Mouse (Mus musculus): ENCODE results near the gene Gm11492. TPM values are rescaled to one million over a fixed set of nuclear protein-coding genes. Genes with fewer than 3 reads are reported as not detected.

Gm11492 gene
- polyA plus RNA-seq, 1 experiment = not detected

- H3K4me1 ChIP-seq (ENCODE audit: control insufficient read depth, insufficient read depth, insufficient read length, low read length) = peaks cover 24% of the 10 kb centered on the region
- H3K27ac ChIP-seq (replicated peaks; ENCODE audit: low read depth, low read length) = no peak overlapping the region
- no peak overlapping the region for H3K4me3 ChIP-seq (ENCODE audit: insufficient read depth, low read depth, low read length)
Observed at GRCm38 (mm10) chr11:87587211-87587874, 20.9 kb downstream of the Gm11492 start.

GRCm38 (mm10) chr11:87589605-87590004 lies 23.2 kb downstream of the Gm11492 start:
- Histone ChIP-seq H3K27ac (replicated peaks; ENCODE audit: low read depth, low read length) (0 out of 2 replicates have a peak overlapping the region, but pooled peaks have one; percentile 0), H3K4me3 (ENCODE audit: insufficient read depth, low read depth, low read length) (peak overlapping the region; percentile 20)

GRCm38 (mm10) chr11:87590841-87591525 lies 24.5 kb downstream of the Gm11492 start:
- Histone ChIP-seq H3K27ac (replicated peaks; ENCODE audit: low read depth, low read length) (peak overlapping the region; percentile 92), H3K4me3 (ENCODE audit: insufficient read depth, low read depth, low read length) (peak overlapping the region; percentile 87), H3K4me1 (ENCODE audit: control insufficient read depth, insufficient read depth, insufficient read length, low read length) (peaks cover 16% of the 10 kb centered on the region)

More at GRCm38 (mm10) chr11:87589605-87590004, 23.2 kb downstream of the Gm11492 start:
- H3K4me1 ChIP-seq (ENCODE audit: control insufficient read depth, insufficient read depth, insufficient read length, low read length) = peaks cover 20% of the 10 kb centered on the region

DNA sequence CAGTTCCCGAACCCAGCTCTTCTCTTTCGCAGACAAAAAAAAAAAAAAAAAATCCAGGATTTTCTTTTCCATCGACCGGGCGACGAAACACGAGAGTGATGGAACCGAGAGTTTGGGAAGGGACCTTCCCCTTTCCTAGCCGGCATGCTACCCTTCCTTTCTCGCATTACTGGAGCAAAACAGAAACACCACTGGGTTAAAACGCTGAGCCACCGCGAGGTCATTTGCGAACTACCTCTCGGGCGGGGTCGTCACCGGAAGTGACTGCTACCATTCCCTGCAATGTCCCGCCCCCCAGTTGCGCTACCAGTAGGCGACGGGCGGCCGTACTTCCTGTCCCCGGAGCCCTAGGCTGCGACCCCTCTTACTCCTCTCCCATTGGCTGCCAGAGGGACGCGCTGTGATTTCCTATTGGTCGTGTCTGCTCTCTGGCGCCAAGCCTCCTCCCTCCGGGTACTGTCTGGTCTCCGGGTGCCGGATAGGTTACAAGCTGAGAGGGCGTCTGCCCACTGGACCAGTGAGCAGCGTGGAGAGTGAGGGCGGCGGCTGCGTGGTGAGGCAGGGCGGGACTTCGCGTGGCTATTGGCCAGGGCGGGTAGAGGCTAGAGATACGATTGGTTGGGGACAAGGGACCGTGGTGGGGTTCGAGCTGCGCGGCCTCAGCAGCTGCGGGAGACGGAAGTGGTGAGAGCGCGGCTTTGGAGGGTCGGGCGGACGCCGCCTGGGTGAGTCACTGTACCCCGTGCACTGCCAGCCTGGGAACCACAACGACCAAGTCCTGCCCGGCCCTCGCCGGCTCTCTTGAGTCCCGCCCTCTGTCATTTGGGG lies 25.3 kb downstream of the Gm11492 start, which contains the start of gene Mtmr4:
Mtmr4 (plus strand) TSS at position 637 of the 828 bp plus-strand sequence.
- peaks cover 18% of the 10 kb centered on the region for H3K4me1 ChIP-seq (ENCODE audit: control insufficient read depth, insufficient read depth, insufficient read length, low read length)
- peak within 1 kb of the TSS; percentile 87 for H3K4me3 ChIP-seq (ENCODE audit: insufficient read depth, low read depth, low read length)

GRCm38 (mm10) chr11:87592354-87592695 lies 25.9 kb downstream of the Gm11492 start:
- H3K4me1 ChIP-seq (ENCODE audit: control insufficient read depth, insufficient read depth, insufficient read length, low read length) = peaks cover 18% of the 10 kb centered on the region
- peak overlapping the region; percentile 71 for H3K27ac ChIP-seq (replicated peaks; ENCODE audit: low read depth, low read length)
- peak overlapping the region; percentile 78 for H3K4me3 ChIP-seq (ENCODE audit: insufficient read depth, low read depth, low read length)

More for the DNA sequence above, 25.3 kb downstream of the Gm11492 start, which contains the start of gene Mtmr4:
- H3K27ac ChIP-seq (replicated peaks; ENCODE audit: low read depth, low read length) = peak within 1 kb of the TSS; percentile 92

DNA sequence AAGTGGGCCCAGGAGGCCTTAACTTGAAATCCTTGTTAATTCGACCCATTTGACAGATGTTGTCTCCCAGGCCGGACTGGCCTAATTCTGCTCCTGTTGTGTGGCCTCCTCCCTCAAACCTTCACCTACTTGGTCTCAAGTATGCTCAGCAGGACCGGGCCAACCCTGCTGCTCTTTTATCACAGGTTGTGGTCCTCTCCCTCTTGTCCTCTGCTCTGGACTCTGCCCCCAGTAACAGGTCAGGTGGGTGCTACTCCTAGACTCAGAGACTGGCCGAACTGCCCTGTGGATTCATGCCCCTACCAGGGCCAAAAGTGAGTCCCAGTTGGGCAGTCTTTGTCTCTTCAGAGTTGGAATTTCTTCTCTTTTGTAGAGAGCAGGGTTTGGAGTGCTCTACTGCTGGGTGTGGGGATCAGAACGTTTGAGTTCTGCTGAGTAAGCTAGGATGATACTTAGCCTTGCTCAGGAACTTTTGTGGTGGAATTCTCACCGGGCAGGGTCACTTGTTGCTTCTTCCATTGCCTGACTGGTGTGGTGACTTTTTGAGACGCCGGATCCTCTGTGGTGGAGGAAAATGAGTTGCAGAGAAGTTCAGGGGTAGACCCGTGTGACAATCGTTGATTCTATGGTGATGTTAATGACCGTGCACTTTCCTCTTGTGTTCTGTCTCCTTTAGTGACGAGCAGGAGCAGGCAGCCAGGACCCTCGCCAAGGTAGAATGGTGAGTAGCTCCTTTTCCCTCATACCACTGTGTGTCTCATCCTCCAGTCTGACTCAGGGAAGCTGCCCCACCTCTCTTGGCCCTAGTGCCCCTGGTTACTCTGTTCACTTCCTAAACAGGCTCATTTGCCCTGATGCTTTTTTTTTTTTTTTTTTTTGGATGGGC lies 26.5 kb downstream of the Gm11492 start:
- H3K4me1 ChIP-seq (ENCODE audit: control insufficient read depth, insufficient read depth, insufficient read length, low read length) = peaks cover 18% of the 10 kb centered on the region
- H3K27ac ChIP-seq (replicated peaks; ENCODE audit: low read depth, low read length) = peak overlapping the region; percentile 71
- H3K4me3 ChIP-seq (ENCODE audit: insufficient read depth, low read depth, low read length) = peak overlapping the region; percentile 78

DNA sequence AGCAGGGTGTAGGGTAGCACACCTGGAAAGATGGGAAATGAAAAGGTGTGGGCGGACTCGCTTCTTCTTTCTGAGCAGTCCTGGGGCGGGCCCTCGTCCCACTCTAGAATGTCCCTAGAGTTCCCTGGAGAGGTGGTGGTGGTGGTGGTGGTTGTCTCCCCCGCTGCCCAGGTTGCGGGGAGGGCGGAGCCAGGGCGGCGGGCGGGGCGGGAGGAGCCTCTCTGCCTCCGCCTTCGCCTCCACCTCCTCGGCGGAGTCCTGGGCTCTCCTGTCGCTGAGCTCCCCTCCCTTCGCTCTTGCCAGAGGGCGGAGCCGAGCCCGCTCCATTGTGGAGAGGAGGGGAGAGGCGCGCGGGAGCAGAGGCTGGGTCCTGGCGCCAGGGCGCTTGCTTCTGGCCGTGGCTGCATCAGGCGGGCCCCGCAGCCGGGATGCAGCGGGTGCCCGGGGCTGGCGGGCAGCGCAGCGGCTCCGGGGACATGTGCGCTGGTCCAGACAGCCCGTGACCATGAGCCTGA lies 28.9 kb downstream of the Gm11492 start:
- no peak overlapping the region; the same call in 1 of the 2 replicates for H3K27ac ChIP-seq (replicated peaks; ENCODE audit: low read depth, low read length)
- H3K4me1 ChIP-seq (ENCODE audit: control insufficient read depth, insufficient read depth, insufficient read length, low read length) = peaks cover 12% of the 10 kb centered on the region
- peak overlapping the region; percentile 57 for H3K4me3 ChIP-seq (ENCODE audit: insufficient read depth, low read depth, low read length)

DNA sequence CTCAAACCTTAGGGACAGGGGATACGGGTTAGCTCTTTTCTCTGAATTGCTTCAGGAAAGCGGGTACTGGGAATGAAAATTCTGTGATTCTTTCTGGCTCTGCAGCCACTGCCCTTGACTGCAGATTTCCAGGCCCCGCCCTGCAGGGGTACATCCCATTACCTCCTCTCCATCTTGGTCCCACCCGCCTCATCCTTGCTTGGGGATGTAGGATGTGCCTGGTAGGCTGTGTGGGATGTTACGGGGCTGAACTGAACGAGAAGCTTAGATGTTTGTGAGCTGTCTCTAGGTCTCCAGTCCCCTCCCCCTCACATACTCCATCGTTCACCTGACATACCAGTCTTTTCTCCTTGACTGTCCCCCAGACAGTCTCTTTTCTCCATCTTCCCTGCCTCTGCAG lies 29.5 kb downstream of the Gm11492 start:
- Histone ChIP-seq H3K27ac (replicated peaks; ENCODE audit: low read depth, low read length) (no peak overlapping the region), H3K4me1 (ENCODE audit: control insufficient read depth, insufficient read depth, insufficient read length, low read length) (peaks cover 12% of the 10 kb centered on the region), H3K4me3 (ENCODE audit: insufficient read depth, low read depth, low read length) (peak overlapping the region; percentile 57)

- H3K27ac ChIP-seq (replicated peaks; ENCODE audit: low read depth, low read length) = no peak overlapping the region
- no peak overlapping the region for H3K4me3 ChIP-seq (ENCODE audit: insufficient read depth, low read depth, low read length)
- H3K4me1 ChIP-seq (ENCODE audit: control insufficient read depth, insufficient read depth, insufficient read length, low read length) = peaks cover 12% of the 10 kb centered on the region
Observed at GRCm38 (mm10) chr11:87596492-87596891, 30.0 kb downstream of the Gm11492 start.

- H3K27ac ChIP-seq (replicated peaks; ENCODE audit: low read depth, low read length) = no peak overlapping the region
- no peak overlapping the region for H3K4me3 ChIP-seq (ENCODE audit: insufficient read depth, low read depth, low read length)
- peaks cover 12% of the 10 kb centered on the region for H3K4me1 ChIP-seq (ENCODE audit: control insufficient read depth, insufficient read depth, insufficient read length, low read length)
Observed at GRCm38 (mm10) chr11:87597061-87597460, 30.6 kb downstream of the Gm11492 start.

DNA sequence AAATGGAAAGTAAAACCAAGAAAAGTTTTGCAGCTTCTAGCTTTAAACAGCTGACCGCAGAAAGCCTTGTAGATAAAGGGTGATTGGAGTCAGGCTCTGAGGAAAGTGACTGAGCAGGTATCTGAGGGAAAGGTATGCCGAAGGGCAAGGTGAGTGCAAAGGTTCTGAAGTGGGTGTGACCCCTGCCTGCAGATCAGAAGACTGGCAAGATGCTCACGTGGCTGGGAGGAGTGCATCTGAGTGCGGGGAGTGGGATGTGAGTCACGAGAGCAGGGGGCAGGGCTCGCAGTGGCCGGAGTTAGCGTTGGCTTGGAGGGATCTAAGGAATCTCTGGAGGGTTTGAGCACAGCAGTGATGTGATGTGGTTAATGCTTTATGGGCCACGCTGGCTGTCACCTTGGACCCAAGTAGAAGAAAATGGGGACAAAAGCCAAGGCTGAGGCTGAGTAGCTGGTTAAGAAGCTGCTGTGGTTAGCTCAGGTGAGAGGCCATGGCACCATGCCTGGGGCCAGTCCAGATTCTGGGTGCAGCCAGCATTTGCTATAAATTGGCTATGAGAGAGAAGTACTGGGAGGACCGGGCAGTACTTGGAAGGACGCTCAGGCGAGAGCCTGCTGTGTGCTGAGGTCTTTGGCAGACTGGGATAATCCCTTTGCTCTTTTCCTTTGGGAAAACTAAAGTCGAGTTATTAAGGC lies 33.1 kb downstream of the Gm11492 start:
- no peak overlapping the region for H3K4me3 ChIP-seq (ENCODE audit: insufficient read depth, low read depth, low read length)
- no peak overlapping the region for H3K27ac ChIP-seq (replicated peaks; ENCODE audit: low read depth, low read length)
- H3K4me1 ChIP-seq (ENCODE audit: control insufficient read depth, insufficient read depth, insufficient read length, low read length) = peaks cover 3% of the 10 kb centered on the region; the same call in 1 of the 2 replicates

DNA sequence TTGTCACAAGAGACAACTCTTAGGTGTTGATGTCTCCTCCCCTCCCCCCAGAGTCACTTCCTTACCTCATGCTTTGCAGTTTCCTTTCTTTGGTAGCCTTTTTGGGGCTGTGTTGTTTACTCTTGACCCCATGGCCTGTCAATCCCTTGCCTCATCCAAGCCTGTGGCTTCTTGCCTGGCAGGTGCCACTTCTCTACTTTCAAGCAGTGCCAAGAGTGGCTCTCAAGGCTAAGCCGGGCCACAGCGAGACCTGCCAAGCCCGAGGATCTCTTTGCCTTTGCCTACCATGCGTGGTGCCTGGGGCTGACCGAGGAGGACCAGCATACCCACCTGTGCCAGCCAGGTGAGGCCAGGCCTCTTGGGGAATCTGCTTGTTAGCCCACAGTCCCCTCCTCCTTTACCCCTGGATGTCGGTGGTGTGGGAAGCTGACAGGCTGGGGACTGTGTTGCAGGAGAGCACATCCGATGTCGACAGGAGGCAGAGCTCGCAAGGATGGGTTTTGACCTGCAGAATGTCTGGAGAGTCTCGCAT lies 33.9 kb downstream of the Gm11492 start:
- H3K4me1 ChIP-seq (ENCODE audit: control insufficient read depth, insufficient read depth, insufficient read length, low read length) = peaks cover 3% of the 10 kb centered on the region; the same call in 1 of the 2 replicates
- H3K27ac ChIP-seq (replicated peaks; ENCODE audit: low read depth, low read length) = no peak overlapping the region
- H3K4me3 ChIP-seq (ENCODE audit: insufficient read depth, low read depth, low read length) = no peak overlapping the region

- Histone ChIP-seq H3K27ac (replicated peaks; ENCODE audit: low read depth, low read length) (no peak overlapping the region), H3K4me1 (ENCODE audit: control insufficient read depth, insufficient read depth, insufficient read length, low read length) (no peaks in the 10 kb centered on the region)
Observed at GRCm38 (mm10) chr11:87602234-87602633, 35.8 kb downstream of the Gm11492 start.

More at GRCm38 (mm10) chr11:87602234-87602633, 35.8 kb downstream of the Gm11492 start:
- H3K4me3 ChIP-seq (ENCODE audit: insufficient read depth, low read depth, low read length) = no peak overlapping the region

Measured in brown adipose tissue, adult 24 weeks (tissue).